Mouse (Mus musculus) CH12.LX (cell line): ENCODE data around the gene Dynlt1c. TPM values are rescaled to one million over a fixed set of nuclear protein-coding genes. Genes with fewer than 3 reads are reported as not detected.
"Not testable (repeated sequence)": the region's sequence is repeated elsewhere in the genome, so short reads cannot be mapped to it uniquely, and the experiment has no call there.

Experiments used
- DNase-seq: peaks from one replicate; pipeline ENCODE4 v3.0.0-alpha.2; 2013; ENCODE audit errors: extremely low read depth
- H3K27ac ChIP-seq: 2 replicates; pipeline ENCODE4 v1.5.1; 2012; ENCODE audit warnings: low read depth, mild to moderate bottlenecking, control low read depth, moderate library complexity; ENCODE audit not compliant: insufficient read depth
- H3K27me3 ChIP-seq: replicated peaks from 2 replicates; pipeline ENCODE3; 2012; ENCODE audit warnings: inconsistent platforms
- H3K36me3 ChIP-seq, 2 experiments: replicated peaks in 1 of 2; 2 replicates each; pipeline versions ENCODE3 to v1.6.1; 2012; ENCODE audit warnings: inconsistent platforms in 1 of 2, low read length in 1 of 2, mild to moderate bottlenecking in 1 of 2, mixed read lengths in 1 of 2, moderate library complexity in 1 of 2; ENCODE audit not compliant: control insufficient read depth in 1 of 2, insufficient read depth in 1 of 2
- H3K4me1 ChIP-seq, 2 experiments: 2 replicates each; pipeline ENCODE4 v1.6.1; 2012; ENCODE audit warnings: inconsistent platforms in 1 of 2, moderate library complexity in 1 of 2; ENCODE audit not compliant: insufficient read depth in 2 of 2, control insufficient read depth in 1 of 2
- H3K4me2 ChIP-seq: 2 replicates; pipeline ENCODE4 v1.6.1; 2012; ENCODE audit warnings: low read depth, mild to moderate bottlenecking, control low read depth; ENCODE audit not compliant: poor library complexity, insufficient read depth, severe bottlenecking
- H3K4me3 ChIP-seq, 3 experiments: fragments of 150-350 bp in 1 of 3; sonication (generic) in 1 of 3; replicated peaks in 1 of 3; 2 replicates each; pipeline versions ENCODE3 to v1.5.1; 2011 to 2012; ENCODE audit warnings: low read depth in 2 of 3, low read length in 2 of 3, mild to moderate bottlenecking in 2 of 3, moderate library complexity in 2 of 3, control low read depth in 1 of 3, improper control_type of control experiment in 1 of 3, inconsistent platforms in 1 of 3, mixed read lengths in 1 of 3; ENCODE audit not compliant: poor library complexity in 1 of 3
- H3K79me2 ChIP-seq: replicated peaks from 2 replicates; pipeline ENCODE4 v1.6.1; 2012; ENCODE audit warnings: mild to moderate bottlenecking, moderate library complexity; ENCODE audit not compliant: control insufficient read depth, poor library complexity, insufficient read depth, severe bottlenecking; ENCODE audit errors: extremely low read depth
- H3K9ac ChIP-seq: 2 replicates; pipeline ENCODE4 v1.6.1; 2012; ENCODE audit warnings: low read depth, mild to moderate bottlenecking, control low read depth, moderate library complexity; ENCODE audit not compliant: insufficient read depth
- H3K9me3 ChIP-seq: replicated peaks from 2 replicates; pipeline ENCODE3; 2012; ENCODE audit warnings: low read length, inconsistent platforms, mixed read lengths
- POLR2A ChIP-seq: IDR thresholded peaks from 2 replicates; pipeline ENCODE4 v1.6.1; 2011; ENCODE audit warnings: low read depth, mild to moderate bottlenecking, improper control_type of control experiment, low read length
- TCF12 ChIP-seq: IDR thresholded peaks from 2 replicates; pipeline ENCODE4 v1.6.1; 2014; ENCODE audit warnings: low read depth, mild to moderate bottlenecking, inconsistent platforms, low read length, improper control_type of control experiment
- dilution Hi-C: fragments of 300-500 bp; cut with MboI; formaldehyde crosslinking; loops from 2 replicates; pipeline ENCODE4 v1.14.3; 2020; ENCODE audit warnings: low sequenced_read_pairs; ENCODE audit not compliant: extremely low pct_unique_long_range_greater_than_20kb, extremely low pct_ligation_motif_present
- in situ Hi-C: fragments of 300-500 bp; cut with MboI; formaldehyde crosslinking; loops from 3 replicates; pipeline ENCODE4 v1.14.3; 2019; ENCODE audit warnings: low sequenced_read_pairs, low pct_ligation_motif_present, low pct_unique_long_range_greater_than_20kb, mixed read lengths
- polyA plus RNA-seq: library from polyadenylated mRNA; unstranded; fragments of >175 nt; gene quantifications from 2 replicates; pipeline ENCODE4 v1.2.1, GENCODE M21; 2012; ENCODE audit warnings: low read depth; ENCODE audit not compliant: insufficient read length
- total RNA-seq, 2 experiments: library from RNA; depleted of rRNA; stranded (reverse); fragments of 300-350 nt in 1 of 2; fragments of >200 nt in 1 of 2; gene quantifications; 2 replicates each; pipeline ENCODE4 v1.2.3; 2012 to 2014

Gene Dynlt1c
- total and polyA plus RNA-seq, 3 experiments = 2.3 to 16.5 (median 11.2) TPM

GRCm38 (mm10) chr17:6635781-6636180, 34.3 kb downstream of the Dynlt1c start:
- H3K9me3 ChIP-seq, H3K36me3 ChIP-seq, H3K4me2 ChIP-seq, H3K4me3 ChIP-seq, H3K27ac ChIP-seq, H3K4me1 ChIP-seq, H3K27me3 ChIP-seq, H3K79me2 ChIP-seq, DNase-seq, in situ Hi-C loops, H3K9ac ChIP-seq, dilution Hi-C loops: not testable (repeated sequence)

- Histone ChIP-seq H3K4me2 (no peak overlapping the region), H3K36me3 (no peaks in the 10 kb centered on the region), H3K79me2 (no peaks in the 10 kb centered on the region), H3K4me3 (no peak overlapping the region), H3K9me3 (no peaks in the 10 kb centered on the region), H3K27ac (no peak overlapping the region), H3K9ac (no peak overlapping the region), H3K4me1 (peaks cover 0 to 4% of the 10 kb centered on the region in 2 experiments; a peak in 1 of 4 replicates), H3K27me3 (no peaks in the 10 kb centered on the region)
- DNase-seq = no peak
- TF ChIP-seq TCF12 (no peak), POLR2A (no peak)
- dilution Hi-C loops (no loop called here), in situ Hi-C loops (no loop called here)
These were observed 35.4 kb downstream of the Dynlt1c start for GRCm38 (mm10) chr17:6636861-6637260.

GRCm38 (mm10) chr17:6637434-6637833, 36.0 kb downstream of the Dynlt1c start:
- dilution Hi-C loops, H3K4me3 ChIP-seq: not testable (repeated sequence)

GRCm38 (mm10) chr17:6638444-6638843, 37.0 kb downstream of the Dynlt1c start:
- H3K27ac ChIP-seq, H3K36me3 ChIP-seq, dilution Hi-C loops, H3K9ac ChIP-seq, H3K27me3 ChIP-seq, in situ Hi-C loops, H3K4me3 ChIP-seq, H3K9me3 ChIP-seq, H3K4me1 ChIP-seq, DNase-seq, H3K79me2 ChIP-seq, H3K4me2 ChIP-seq: not testable (repeated sequence)

More at GRCm38 (mm10) chr17:6637434-6637833, 36.0 kb downstream of the Dynlt1c start:
- H3K36me3 ChIP-seq, H3K27me3 ChIP-seq, H3K9me3 ChIP-seq, DNase-seq, H3K9ac ChIP-seq, H3K4me2 ChIP-seq, H3K27ac ChIP-seq, in situ Hi-C loops, H3K79me2 ChIP-seq, H3K4me1 ChIP-seq: not testable (repeated sequence)

GRCm38 (mm10) chr17:6639486-6639885, 38.0 kb downstream of the Dynlt1c start:
- H3K9me3 ChIP-seq, H3K27me3 ChIP-seq, H3K4me3 ChIP-seq, H3K36me3 ChIP-seq, H3K79me2 ChIP-seq, in situ Hi-C loops, dilution Hi-C loops, H3K4me2 ChIP-seq, H3K27ac ChIP-seq, H3K9ac ChIP-seq, H3K4me1 ChIP-seq, DNase-seq: not testable (repeated sequence)
